Mouse (Mus musculus): Measurements from ENCODE around the gene Xdh.

GRCm38 (mm10) chr17:73894399-73894798, 55.6 kb downstream of the Xdh start:
- TF ChIP-seq CTCF (IDR thresholded peaks at IDR 0.05; ENCODE audit: control insufficient read depth, insufficient read depth, insufficient read length), result no peak
- TF ChIP-seq MAX (IDR thresholded peaks at IDR 0.05), result no peak
- no peak for TF ChIP-seq FOSL1 (IDR thresholded peaks at IDR 0.05; ENCODE audit: insufficient read depth, low read length, poor library complexity, severe bottlenecking)
- TF ChIP-seq USF1 (IDR thresholded peaks at IDR 0.05; ENCODE audit: low read depth), result no peak
- TF ChIP-seq MYOG (IDR thresholded peaks at IDR 0.05; ENCODE audit: control insufficient read depth, extremely low read depth, insufficient read length), result no peak

All from C2C12 (cell line).